Mouse (Mus musculus) forebrain, embryonic 14.5 days (tissue): ENCODE data around the gene Naa60. TPM values are rescaled to one million over a fixed set of nuclear protein-coding genes. Genes with fewer than 3 reads are reported as not detected.
A peak's percentile ranks its signal among the peaks of the same experiment; 100 is the strongest.
"Not testable (repeated sequence)": the region's sequence is repeated elsewhere in the genome, so short reads cannot be mapped to it uniquely, and the experiment has no call there.

Source experiments
- ATAC-seq: fragments of 200-750 bp; cut with Nextera tagmentation; 2 replicates; pipeline ENCODE4 v1.8.0; 2017; ENCODE audit warnings: mild to moderate bottlenecking, moderate library complexity
- DNase-seq: peaks from one replicate; pipeline ENCODE4 v3.0.0-alpha.2; 2015; ENCODE audit warnings: low spot score
- H3K27ac ChIP-seq: fragments of 300-500 bp; sonication (generic); 2 replicates; pipeline ENCODE4 v1.5.1; 2014; ENCODE audit warnings: low read depth, mild to moderate bottlenecking, control low read depth, low read length, moderate library complexity
- H3K27me3 ChIP-seq: fragments of 300-500 bp; sonication (generic); replicated peaks from 2 replicates; pipeline ENCODE4 v1.6.1; 2014; ENCODE audit warnings: low read length, control low read depth, mixed read lengths; ENCODE audit not compliant: control insufficient read depth, insufficient read depth
- H3K36me3 ChIP-seq: fragments of 300-500 bp; sonication (generic); 2 replicates; pipeline ENCODE4 v1.6.1; 2014; ENCODE audit warnings: low read length, control low read depth; ENCODE audit not compliant: control insufficient read depth, insufficient read depth
- H3K4me1 ChIP-seq: fragments of 300-500 bp; sonication (generic); 2 replicates; pipeline ENCODE4 v1.6.1; 2014; ENCODE audit warnings: antibody characterized with exemption, low read length, control low read depth; ENCODE audit not compliant: control insufficient read depth, insufficient read depth
- H3K4me2 ChIP-seq: fragments of 300-500 bp; sonication (generic); 2 replicates; pipeline ENCODE4 v1.6.1; 2014; ENCODE audit warnings: mild to moderate bottlenecking, control low read depth, low read length
- H3K4me3 ChIP-seq: fragments of 300-500 bp; sonication (generic); 2 replicates; pipeline ENCODE4 v1.5.1; 2014; ENCODE audit warnings: low read depth, low read length, control low read depth
- H3K9ac ChIP-seq: fragments of 300-500 bp; sonication (generic); 2 replicates; pipeline ENCODE4 v1.6.1; 2014; ENCODE audit warnings: mild to moderate bottlenecking, low read length, control low read depth, moderate library complexity
- H3K9me3 ChIP-seq: fragments of 300-500 bp; sonication (generic); replicated peaks from 2 replicates; pipeline ENCODE4 v1.6.1; 2016; ENCODE audit warnings: low read length, control low read depth, mixed read lengths; ENCODE audit not compliant: control insufficient read depth
- WGBS: fragments of 180-500 bp; shearing (Covaris S2); extraction: QIAGEN DNeasy Blood & Tissue Kit; methylation state at CpG from one replicate; pipeline ENCODE4 v1.1.7; 2014; 5-methylcytosine and 5-hydroxymethylcytosine counted together
- polyA plus RNA-seq: library from polyadenylated mRNA; unstranded; fragments of >200 nt; fragmentation: Nextera tagmentation; extraction: Ambion mirVana; gene quantifications from 2 replicates; pipeline ENCODE4 v1.2.1, GENCODE M21; 2014

The Naa60 gene
- polyA plus RNA-seq, 1 experiment from 2014 or later = 68.4 TPM

DNA sequence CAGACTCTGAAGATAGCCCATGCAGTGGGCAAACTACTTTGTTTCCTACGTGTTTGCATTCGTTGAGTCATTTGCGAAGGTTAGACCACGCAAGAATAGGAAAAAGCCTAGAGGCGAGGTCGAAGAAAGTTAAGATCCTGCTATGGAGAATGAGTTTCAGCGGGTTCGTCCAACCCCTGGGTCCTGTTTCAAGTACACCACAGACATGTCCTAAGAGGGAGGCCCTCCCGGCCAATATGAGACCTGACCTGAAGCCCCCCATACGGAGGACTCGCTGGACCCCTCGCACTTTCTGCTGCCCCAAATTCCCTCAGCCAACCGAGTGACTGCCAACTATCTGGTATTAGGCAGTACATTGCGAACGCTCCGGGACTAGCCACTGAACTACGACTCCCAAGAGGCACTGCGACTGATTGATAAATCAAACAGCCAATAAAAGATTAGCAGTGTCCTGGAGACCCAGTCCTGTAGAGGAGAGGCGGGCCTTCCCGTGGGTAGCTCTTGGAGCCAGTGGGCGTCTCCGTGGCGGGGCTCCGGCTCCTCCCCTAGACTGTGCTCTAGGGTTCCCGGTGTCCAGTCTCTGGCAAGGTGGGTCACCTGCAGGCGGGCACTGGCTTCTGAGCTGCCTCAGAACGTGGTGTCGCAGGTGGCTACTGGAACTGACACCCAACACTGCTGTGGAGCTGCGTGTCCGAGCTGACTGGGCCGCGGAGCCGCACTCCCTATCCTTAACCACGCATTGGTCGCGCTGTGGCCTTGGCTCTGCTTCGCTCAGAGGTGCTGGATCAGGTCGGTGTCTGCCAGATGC is 25.3 kb upstream of the Naa60 start, which contains the start of gene Zfp174:
TSS of gene Zfp174 (plus strand) at position 558 of the 808 bp plus-strand sequence.
- Histone ChIP-seq H3K4me1 (peaks cover 5% of the 10 kb centered on the region), H3K9me3 (no peaks in the 10 kb centered on the region), H3K9ac (peak within 1 kb of the TSS; percentile 74), H3K27me3 (no peaks in the 10 kb centered on the region), H3K36me3 (no peaks in the 10 kb centered on the region), H3K27ac (no peak within 1 kb of the TSS), H3K4me2 (peak within 1 kb of the TSS; percentile 62), H3K4me3 (peak within 1 kb of the TSS; percentile 61)
- peak; percentile 99 for DNase-seq
- peak; percentile 99 for ATAC-seq
- WGBS = 4% methylated on average over 38 of the region's 38 CpGs

DNA sequence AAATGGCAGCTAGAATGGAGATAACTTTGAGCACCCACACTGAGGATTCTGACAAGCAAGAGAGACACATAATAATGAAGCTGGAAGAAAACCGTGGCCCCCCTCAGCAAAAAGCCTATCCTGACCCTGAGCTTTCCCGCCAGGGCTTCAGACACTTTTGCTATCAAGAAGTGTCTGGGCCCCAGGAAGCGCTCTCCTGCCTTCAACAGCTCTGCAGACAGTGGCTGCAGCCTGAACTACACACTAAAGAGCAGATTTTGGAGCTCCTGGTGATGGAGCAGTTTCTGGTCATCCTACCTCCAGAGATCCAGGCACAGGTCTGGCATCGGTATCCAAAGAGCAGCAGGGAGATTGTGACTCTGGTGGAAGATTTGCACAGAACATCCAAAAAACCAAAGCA is 24.3 kb upstream of the Naa60 start:
- H3K4me2 ChIP-seq = peak overlapping the region; percentile 62
- peak overlapping the region; percentile 61 for H3K4me3 ChIP-seq
- H3K36me3 ChIP-seq = no peaks in the 10 kb centered on the region
- no peak overlapping the region for H3K27ac ChIP-seq
- H3K9me3 ChIP-seq = no peaks in the 10 kb centered on the region
- ATAC-seq = no peak
- 70% methylated on average over 4 of the region's 4 CpGs for WGBS
- H3K9ac ChIP-seq = peak overlapping the region; percentile 74
- no peaks in the 10 kb centered on the region for H3K27me3 ChIP-seq
- DNase-seq = no peak
- peaks cover 5% of the 10 kb centered on the region for H3K4me1 ChIP-seq

DNA sequence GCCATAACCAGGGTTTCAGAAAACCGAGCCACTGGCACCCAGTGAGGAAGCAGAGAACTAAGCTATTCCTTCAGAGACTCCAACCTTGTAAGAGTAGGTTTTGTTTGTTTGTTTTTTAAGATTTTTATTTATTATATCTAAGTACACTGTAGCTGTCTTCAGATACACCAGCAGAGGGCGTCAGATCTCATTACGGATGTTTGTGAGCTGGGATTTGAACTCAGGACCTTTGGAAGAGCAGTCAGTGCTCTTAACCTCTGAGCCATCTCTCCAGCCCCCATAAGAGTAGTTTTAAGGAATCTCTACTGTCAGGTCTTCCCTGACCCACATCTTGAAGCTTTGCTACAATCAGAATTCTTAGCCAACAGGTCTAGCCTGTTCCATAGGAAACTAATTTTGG is 23.8 kb upstream of the Naa60 start:
- H3K4me2 ChIP-seq = no peak overlapping the region
- H3K36me3 ChIP-seq = no peaks in the 10 kb centered on the region
- no peak overlapping the region for H3K27ac ChIP-seq
- no peaks in the 10 kb centered on the region for H3K9me3 ChIP-seq
- no peak overlapping the region for H3K9ac ChIP-seq
- no peak for DNase-seq
- H3K4me1 ChIP-seq = peaks cover 5% of the 10 kb centered on the region
- no peak overlapping the region for H3K4me3 ChIP-seq
- 78% methylated on average over 3 of the region's 3 CpGs for WGBS
- no peak for ATAC-seq
- no peaks in the 10 kb centered on the region for H3K27me3 ChIP-seq

DNA sequence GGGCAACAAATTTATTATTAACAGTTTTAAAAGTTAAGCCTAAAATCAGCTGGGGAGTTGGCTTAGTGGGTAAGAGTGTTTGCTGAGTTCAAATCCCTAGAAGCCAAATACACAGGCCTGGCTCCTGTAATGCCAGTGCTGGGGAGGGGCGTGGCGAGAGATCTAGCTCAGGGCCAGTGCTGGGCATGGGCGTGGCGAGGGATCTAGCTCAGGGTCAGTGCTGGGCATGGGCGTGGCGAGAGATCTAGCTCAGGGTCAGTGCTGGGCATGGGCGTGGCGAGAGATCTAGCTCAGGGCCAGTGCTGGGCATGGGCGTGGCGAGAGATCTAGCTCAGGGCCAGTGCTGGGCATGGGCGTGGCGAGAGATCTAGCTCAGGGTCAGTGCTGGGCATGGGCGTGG is 20.9 kb upstream of the Naa60 start:
- 88% methylated on average over 13 of the region's 13 CpGs for WGBS

DNA sequence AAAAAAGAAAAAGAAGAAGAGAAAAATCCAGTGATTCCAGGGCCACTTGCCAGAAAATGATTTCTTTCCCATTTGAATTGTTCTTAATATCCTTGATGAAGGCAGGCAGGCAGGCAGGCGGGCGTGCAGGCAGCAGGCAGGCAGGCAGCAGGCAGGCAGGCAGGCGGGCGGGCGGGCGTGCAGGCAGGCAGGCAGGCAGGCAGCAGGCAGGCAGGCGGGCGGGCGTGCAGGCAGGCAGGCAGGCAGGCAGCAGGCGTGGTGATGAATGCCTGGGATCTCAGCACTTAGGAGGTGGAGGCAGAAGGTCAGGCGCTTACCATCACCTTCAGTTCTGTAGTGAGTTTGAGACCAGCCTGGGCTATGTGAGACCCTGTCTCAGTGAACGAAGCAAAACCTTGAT is 19.6 kb upstream of the Naa60 start:
- Histone ChIP-seq H3K4me2 (no peak overlapping the region), H3K36me3 (no peaks in the 10 kb centered on the region), H3K27me3 (no peaks in the 10 kb centered on the region), H3K27ac (no peak overlapping the region), H3K4me3 (no peak overlapping the region), H3K9ac (no peak overlapping the region), H3K9me3 (no peaks in the 10 kb centered on the region), H3K4me1 (peaks cover 5% of the 10 kb centered on the region)
- WGBS = 34% methylated on average over 11 of the region's 12 CpGs
- ATAC-seq (no peak), DNase-seq (no peak)

More for the DNA sequence above, 20.9 kb upstream of the Naa60 start:
- not testable (repeated sequence) for DNase-seq, H3K4me1 ChIP-seq, H3K4me3 ChIP-seq, H3K27me3 ChIP-seq, H3K9ac ChIP-seq, H3K27ac ChIP-seq, H3K9me3 ChIP-seq, ATAC-seq, H3K4me2 ChIP-seq, H3K36me3 ChIP-seq

DNA sequence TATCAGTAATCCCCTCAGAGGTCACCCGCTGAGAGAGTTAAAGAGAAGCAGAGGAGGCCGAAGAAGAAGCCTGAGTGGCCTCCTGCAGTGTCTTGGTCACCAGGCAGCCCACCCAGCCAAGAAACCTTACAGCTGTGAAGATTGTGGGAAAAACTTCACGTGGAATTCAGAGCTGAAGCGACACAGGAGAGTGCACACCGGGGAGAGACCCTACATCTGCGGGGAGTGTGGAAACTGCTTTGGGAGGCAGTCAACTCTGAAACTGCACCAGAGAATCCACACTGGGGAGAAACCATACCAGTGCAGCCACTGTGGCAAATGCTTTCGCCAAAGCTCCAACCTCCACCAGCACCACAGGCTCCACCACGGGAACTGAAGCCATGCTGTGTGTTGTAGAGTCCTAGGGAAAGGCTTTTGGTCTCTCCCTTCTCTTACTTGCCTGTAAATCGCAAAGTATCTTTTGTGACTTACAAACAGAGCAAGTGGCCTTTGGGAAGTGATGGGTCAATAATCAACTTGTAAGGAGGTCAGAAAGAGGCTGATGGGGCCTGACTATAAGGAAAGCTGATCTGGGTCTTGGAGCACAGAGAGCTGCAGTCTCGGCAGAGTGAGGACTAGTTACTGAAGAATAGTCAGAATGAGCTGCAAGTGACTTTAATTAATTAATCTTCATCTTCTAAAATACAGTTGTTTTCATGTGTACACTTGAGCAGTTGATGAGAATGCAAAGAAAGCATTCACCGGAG is 17.6 kb upstream of the Naa60 start:
- Histone ChIP-seq H3K4me2 (no peak overlapping the region), H3K27ac (no peak overlapping the region), H3K27me3 (no peaks in the 10 kb centered on the region), H3K4me1 (no peaks in the 10 kb centered on the region), H3K9me3 (no peaks in the 10 kb centered on the region), H3K4me3 (no peak overlapping the region), H3K36me3 (0 out of 2 replicates have a peak, but pooled peaks cover 2% of the 10 kb centered on the region), H3K9ac (no peak overlapping the region)
- DNase-seq (no peak), ATAC-seq (no peak)
- WGBS = 50% methylated on average over 11 of the region's 11 CpGs

DNA sequence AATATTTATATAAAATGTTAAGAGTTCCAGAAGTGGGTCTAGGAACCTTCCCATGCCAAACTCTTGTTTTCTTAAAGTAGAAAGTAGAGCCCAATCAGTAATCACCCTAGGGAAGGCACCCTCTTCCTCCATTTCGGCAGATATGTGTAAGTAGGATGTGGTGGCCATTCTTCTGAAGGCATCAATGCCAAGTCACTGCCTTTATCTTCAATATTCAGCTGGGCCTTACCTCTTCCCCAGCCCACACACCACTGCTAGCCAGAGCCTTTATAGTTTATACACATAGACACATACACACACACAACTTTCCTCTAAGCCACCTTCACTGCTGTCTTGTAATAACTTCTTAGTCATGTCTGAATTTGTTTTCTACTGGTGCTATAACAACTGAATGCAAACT is 16.4 kb upstream of the Naa60 start:
- DNase-seq = no peak
- Histone ChIP-seq H3K9ac (no peak overlapping the region), H3K4me3 (no peak overlapping the region), H3K27me3 (no peaks in the 10 kb centered on the region), H3K36me3 (peaks cover 6% of the 10 kb centered on the region), H3K27ac (no peak overlapping the region), H3K9me3 (no peaks in the 10 kb centered on the region), H3K4me2 (no peak overlapping the region), H3K4me1 (no peaks in the 10 kb centered on the region)
- no peak for ATAC-seq
- 78% methylated on average over 1 of the region's 1 CpGs for WGBS

DNA sequence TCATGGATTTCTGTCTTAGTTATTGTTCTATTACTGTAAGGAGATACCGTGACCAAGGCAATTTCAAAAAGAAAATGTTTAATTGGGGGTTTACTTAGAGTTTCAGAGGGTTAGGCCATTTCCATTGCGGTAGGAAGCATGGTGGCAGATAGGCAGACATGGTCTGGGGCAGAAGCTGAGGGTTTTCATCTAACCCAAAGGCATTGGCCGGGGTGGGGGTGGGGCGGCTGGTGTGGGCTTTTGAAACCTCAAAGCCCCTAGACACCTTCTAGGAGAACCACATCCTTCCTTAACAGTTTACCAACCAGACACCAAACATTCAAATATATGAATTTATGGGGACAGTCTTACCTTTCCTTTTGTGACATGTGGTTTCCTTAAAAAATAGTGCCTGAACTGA is 12.9 kb upstream of the Naa60 start:
- Histone ChIP-seq H3K27ac (no peak overlapping the region), H3K9me3 (no peaks in the 10 kb centered on the region), H3K4me2 (no peak overlapping the region), H3K4me1 (no peaks in the 10 kb centered on the region), H3K4me3 (no peak overlapping the region), H3K36me3 (peaks cover 26% of the 10 kb centered on the region), H3K9ac (no peak overlapping the region), H3K27me3 (no peaks in the 10 kb centered on the region)
- DNase-seq (no peak), ATAC-seq (no peak)
- WGBS = 94% methylated on average over 4 of the region's 4 CpGs

DNA sequence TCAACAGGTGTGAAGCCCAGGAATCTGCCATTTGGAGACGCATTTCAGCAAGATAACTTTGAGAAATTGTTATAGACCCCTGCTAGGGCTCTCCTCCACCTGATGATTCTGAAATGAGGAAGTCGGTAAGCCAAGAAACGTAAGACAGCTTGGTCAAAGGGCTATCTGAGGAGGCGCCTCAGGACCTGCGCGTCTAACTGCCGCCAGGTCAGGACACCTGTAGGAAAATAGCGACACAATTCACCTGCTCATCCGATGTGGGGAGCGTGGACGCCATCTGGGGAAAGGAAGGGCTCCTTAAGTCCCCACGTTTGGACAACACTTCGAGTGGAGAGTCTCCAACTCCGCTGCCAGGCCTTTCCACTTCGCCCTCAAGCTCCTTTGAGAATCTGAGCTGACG is 360 bp upstream of the Naa60 start:
- ATAC-seq = no peak

More for the DNA sequence above, 360 bp upstream of the Naa60 start:
- H3K27me3 ChIP-seq = no peaks in the 10 kb centered on the region
- no peaks in the 10 kb centered on the region for H3K9me3 ChIP-seq
- peaks cover 17% of the 10 kb centered on the region for H3K36me3 ChIP-seq
- 2% methylated on average over 16 of the region's 16 CpGs for WGBS
- peak overlapping the region; percentile 55 for H3K4me3 ChIP-seq
- H3K9ac ChIP-seq = peak overlapping the region; percentile 60
- peak overlapping the region; percentile 93 for H3K4me2 ChIP-seq
- H3K27ac ChIP-seq = no peak overlapping the region
- H3K4me1 ChIP-seq = peaks cover 10% of the 10 kb centered on the region; the same call in 1 of the 2 replicates
- DNase-seq = no peak
